Mouse (Mus musculus): ENCODE measurements around the gene Anxa7. TPM values are rescaled to one million over a fixed set of nuclear protein-coding genes. Genes with fewer than 3 reads are reported as not detected.
A peak's percentile ranks its signal among the peaks of the same experiment; 100 is the strongest.

The Anxa7 gene
- polyA plus RNA-seq, 1 experiment from 2014 or later, result 41.2 TPM

- Histone ChIP-seq H3K4me2 (peak overlapping the region; percentile 82), H3K9me3 (replicated peaks) (no peaks in the 10 kb centered on the region), H3K4me3 (replicated peaks) (peak overlapping the region; percentile 84), H3K36me3 (replicated peaks) (peaks cover 6% of the 10 kb centered on the region; the same call in 1 of the 2 replicates), H3K27me3 (no peaks in the 10 kb centered on the region), H3K9ac (peak overlapping the region; percentile 83), H3K27ac (replicated peaks) (peak overlapping the region; percentile 92), H3K4me1 (replicated peaks) (peaks cover 40% of the 10 kb centered on the region)
- under 1% methylated on average over 7 of the region's 7 CpGs for WGBS (ENCODE audit: insufficient replicate concordance)
- ATAC-seq (ENCODE audit: insufficient read depth), result peak; percentile 80
Measured at GRCm38 (mm10) chr14:20478801-20479200, 1.1 kb downstream of the Anxa7 start.

GRCm38 (mm10) chr14:20478385-20478784 lies 1.5 kb downstream of the Anxa7 start:
- ATAC-seq (ENCODE audit: insufficient read depth), result peak; percentile 21; the same call in 1 of the 2 replicates
- peaks cover 40% of the 10 kb centered on the region for H3K4me1 ChIP-seq (replicated peaks)
- H3K27me3 ChIP-seq, result no peaks in the 10 kb centered on the region
- peak overlapping the region; percentile 82 for H3K4me2 ChIP-seq
- peak overlapping the region; percentile 83 for H3K9ac ChIP-seq
- 20% methylated on average over 3 of the region's 3 CpGs for WGBS (ENCODE audit: insufficient replicate concordance)
- no peaks in the 10 kb centered on the region for H3K9me3 ChIP-seq (replicated peaks)
- peaks cover 10% of the 10 kb centered on the region; the same call in 1 of the 2 replicates for H3K36me3 ChIP-seq (replicated peaks)
- H3K27ac ChIP-seq (replicated peaks), result peak overlapping the region; percentile 92
- peak overlapping the region; percentile 84 for H3K4me3 ChIP-seq (replicated peaks)

GRCm38 (mm10) chr14:20477261-20478025 lies 2.5 kb downstream of the Anxa7 start:
- no peak overlapping the region; the same call in none of the 2 replicates for H3K9ac ChIP-seq
- WGBS (ENCODE audit: insufficient replicate concordance), result 62% methylated on average over 4 of the region's 4 CpGs

GRCm38 (mm10) chr14:20460216-20460615 lies 19.7 kb downstream of the Anxa7 start:
- Histone ChIP-seq H3K9ac (no peak overlapping the region), H3K36me3 (replicated peaks) (peaks cover 95% of the 10 kb centered on the region), H3K27ac (replicated peaks) (no peak overlapping the region), H3K4me2 (no peak overlapping the region), H3K9me3 (replicated peaks) (no peaks in the 10 kb centered on the region), H3K4me1 (replicated peaks) (no peaks in the 10 kb centered on the region), H3K27me3 (no peaks in the 10 kb centered on the region), H3K4me3 (replicated peaks) (no peak overlapping the region)
- ATAC-seq (ENCODE audit: insufficient read depth), result no peak
- WGBS (ENCODE audit: insufficient replicate concordance), result 85% methylated on average over 14 of the region's 14 CpGs

More at GRCm38 (mm10) chr14:20477261-20478025, 2.5 kb downstream of the Anxa7 start:
- no peaks in the 10 kb centered on the region for H3K27me3 ChIP-seq
- peak overlapping the region; percentile 51 for H3K4me2 ChIP-seq
- ATAC-seq (ENCODE audit: insufficient read depth), result no peak
- H3K27ac ChIP-seq (replicated peaks), result peak overlapping the region; percentile 70
- peaks cover 40% of the 10 kb centered on the region for H3K4me1 ChIP-seq (replicated peaks)
- H3K36me3 ChIP-seq (replicated peaks), result peaks cover 19% of the 10 kb centered on the region
- no peaks in the 10 kb centered on the region for H3K9me3 ChIP-seq (replicated peaks)
- peak overlapping the region; percentile 26; the same call in 1 of the 2 replicates for H3K4me3 ChIP-seq (replicated peaks)

- Histone ChIP-seq H3K4me2 (no peak overlapping the region), H3K9me3 (replicated peaks) (no peaks in the 10 kb centered on the region), H3K4me1 (replicated peaks) (no peaks in the 10 kb centered on the region), H3K27me3 (no peaks in the 10 kb centered on the region), H3K9ac (no peak overlapping the region), H3K36me3 (replicated peaks) (peaks cover 79% of the 10 kb centered on the region), H3K27ac (replicated peaks) (no peak overlapping the region), H3K4me3 (replicated peaks) (no peak overlapping the region)
- no peak for ATAC-seq (ENCODE audit: insufficient read depth)
- 84% methylated on average over 9 of the region's 9 CpGs for WGBS (ENCODE audit: insufficient replicate concordance)
Measured at GRCm38 (mm10) chr14:20458378-20458777, 21.6 kb downstream of the Anxa7 start.

GRCm38 (mm10) chr14:20452929-20453328 lies 27.0 kb downstream of the Anxa7 start:
- H3K9me3 ChIP-seq (replicated peaks), result no peaks in the 10 kb centered on the region
- no peak overlapping the region for H3K27ac ChIP-seq (replicated peaks)
- ATAC-seq (ENCODE audit: insufficient read depth), result no peak
- no peak overlapping the region for H3K9ac ChIP-seq
- H3K4me1 ChIP-seq (replicated peaks), result peaks cover 17% of the 10 kb centered on the region
- H3K36me3 ChIP-seq (replicated peaks), result peaks cover 25% of the 10 kb centered on the region
- no peaks in the 10 kb centered on the region; the same call in 1 of the 2 replicates for H3K27me3 ChIP-seq
- no peak overlapping the region for H3K4me3 ChIP-seq (replicated peaks)
- no peak overlapping the region for H3K4me2 ChIP-seq
- WGBS (ENCODE audit: insufficient replicate concordance), result 72% methylated on average over 5 of the region's 5 CpGs

- peak within 1 kb of the TSS; percentile 19 for H3K27ac ChIP-seq (replicated peaks)
- 0 out of 2 replicates have a peak within 1 kb of the TSS, but pooled peaks have one; percentile 22 for H3K9ac ChIP-seq
- WGBS (ENCODE audit: insufficient replicate concordance), result 2% methylated on average over 15 of the region's 15 CpGs
- H3K4me3 ChIP-seq (replicated peaks), result peak within 1 kb of the TSS; percentile 53
- no peaks in the 10 kb centered on the region; the same call in 1 of the 2 replicates for H3K27me3 ChIP-seq
- peak; percentile 81 for ATAC-seq (ENCODE audit: insufficient read depth)
- no peaks in the 10 kb centered on the region for H3K9me3 ChIP-seq (replicated peaks)
- peak within 1 kb of the TSS; percentile 78 for H3K4me2 ChIP-seq
- peaks cover 17% of the 10 kb centered on the region for H3K4me1 ChIP-seq (replicated peaks)
- H3K36me3 ChIP-seq (replicated peaks), result peaks cover 17% of the 10 kb centered on the region
Measured at GRCm38 (mm10) chr14:20451765-20452331, 28.1 kb downstream of the Anxa7 start, which contains the start of gene Cfap70. Gene Cfap70, minus strand, starts transcription at chr14:20452226.

GRCm38 (mm10) chr14:20451302-20451701 lies 28.6 kb downstream of the Anxa7 start:
- H3K9ac ChIP-seq, result 0 out of 2 replicates have a peak overlapping the region, but pooled peaks have one; percentile 8
- H3K36me3 ChIP-seq (replicated peaks), result peaks cover 11% of the 10 kb centered on the region
- peak overlapping the region; percentile 19; the same call in 1 of the 2 replicates for H3K27ac ChIP-seq (replicated peaks)
- peak overlapping the region; percentile 53 for H3K4me3 ChIP-seq (replicated peaks)
- H3K27me3 ChIP-seq, result no peaks in the 10 kb centered on the region; the same call in 1 of the 2 replicates
- H3K4me1 ChIP-seq (replicated peaks), result peaks cover 17% of the 10 kb centered on the region
- 21% methylated on average over 2 of the region's 2 CpGs for WGBS (ENCODE audit: insufficient replicate concordance)
- H3K4me2 ChIP-seq, result peak overlapping the region; percentile 78
- ATAC-seq (ENCODE audit: insufficient read depth), result peak; percentile 51; the same call in 1 of the 2 replicates
- H3K9me3 ChIP-seq (replicated peaks), result no peaks in the 10 kb centered on the region

- WGBS (ENCODE audit: insufficient replicate concordance), result 59% methylated on average over 12 of the region's 12 CpGs
- no peak overlapping the region for H3K27ac ChIP-seq (replicated peaks)
- H3K9ac ChIP-seq, result no peak overlapping the region
- no peak overlapping the region for H3K4me3 ChIP-seq (replicated peaks)
- no peaks in the 10 kb centered on the region for H3K36me3 ChIP-seq (replicated peaks)
- no peaks in the 10 kb centered on the region for H3K9me3 ChIP-seq (replicated peaks)
- no peaks in the 10 kb centered on the region; the same call in 1 of the 2 replicates for H3K27me3 ChIP-seq
- peaks cover 10% of the 10 kb centered on the region for H3K4me1 ChIP-seq (replicated peaks)
- H3K4me2 ChIP-seq, result no peak overlapping the region
- no peak for ATAC-seq (ENCODE audit: insufficient read depth)
Measured at GRCm38 (mm10) chr14:20447209-20447608, 32.7 kb downstream of the Anxa7 start.

- Histone ChIP-seq H3K27me3 (no peaks in the 10 kb centered on the region), H3K4me3 (replicated peaks) (no peak overlapping the region), H3K36me3 (replicated peaks) (no peaks in the 10 kb centered on the region), H3K4me2 (no peak overlapping the region), H3K4me1 (replicated peaks) (no peaks in the 10 kb centered on the region), H3K9me3 (replicated peaks) (no peaks in the 10 kb centered on the region), H3K9ac (no peak overlapping the region), H3K27ac (replicated peaks) (no peak overlapping the region)
- WGBS (ENCODE audit: insufficient replicate concordance), result 70% methylated on average over 17 of the region's 17 CpGs
- no peak for ATAC-seq (ENCODE audit: insufficient read depth)
Measured at GRCm38 (mm10) chr14:20442252-20442651, 37.7 kb downstream of the Anxa7 start.

- Histone ChIP-seq H3K4me2 (no peak overlapping the region), H3K4me1 (replicated peaks) (no peaks in the 10 kb centered on the region), H3K27ac (replicated peaks) (no peak overlapping the region), H3K4me3 (replicated peaks) (no peak overlapping the region), H3K27me3 (no peaks in the 10 kb centered on the region), H3K9me3 (replicated peaks) (no peaks in the 10 kb centered on the region), H3K36me3 (replicated peaks) (no peaks in the 10 kb centered on the region), H3K9ac (no peak overlapping the region)
- ATAC-seq (ENCODE audit: insufficient read depth), result no peak
- 37% methylated on average over 6 of the region's 6 CpGs for WGBS (ENCODE audit: insufficient replicate concordance)
Measured at GRCm38 (mm10) chr14:20436976-20437375, 43.0 kb downstream of the Anxa7 start.
